Mouse (Mus musculus): ENCODE data around the gene Tekt4. TPM values are rescaled to one million over a fixed set of nuclear protein-coding genes. Genes with fewer than 3 reads are reported as not detected.

The Tekt4 gene
- polyA plus RNA-seq (2012; fragmentation: generic; extraction: Trizol): not detected

DNA sequence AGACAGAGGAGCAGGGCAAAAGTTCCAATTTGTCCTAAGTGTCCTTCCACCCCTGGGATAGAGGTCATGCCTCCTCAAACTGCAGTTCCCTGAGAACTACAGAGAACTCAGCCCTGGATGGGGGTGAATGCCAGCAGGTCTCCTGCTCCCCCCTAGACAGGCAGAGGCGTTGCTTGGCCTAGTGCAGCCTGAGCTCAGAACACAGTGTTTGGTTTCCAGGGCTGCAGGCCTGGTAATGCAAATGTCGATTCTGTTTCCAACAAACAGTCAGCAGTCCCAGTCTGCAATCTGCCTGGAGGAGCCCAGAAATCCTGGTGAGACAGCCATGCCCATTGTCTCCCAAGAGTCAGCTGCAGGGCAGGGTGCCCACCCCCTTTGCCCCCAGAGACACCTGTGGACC, at the start of gene Tekt4:
Gene Tekt4, plus strand, starts transcription at position 344 of the 400 bp plus-strand sequence.
- Histone ChIP-seq H3K36me3 (ENCODE audit: control insufficient read depth, insufficient read depth) (no peaks in the 10 kb centered on the region), H3K79me2 (ENCODE audit: control insufficient read depth, insufficient read depth) (no peaks in the 10 kb centered on the region), H3K27me3 (ENCODE audit: control insufficient read depth, insufficient read depth, insufficient read length) (peaks cover 12% of the 10 kb centered on the region), H3ac (ENCODE audit: control insufficient read depth, insufficient read length) (no peak within 1 kb of the TSS), H3K4me3 (no peak within 1 kb of the TSS), H3K4me2 (ENCODE audit: low read depth) (no peak within 1 kb of the TSS)
- TF ChIP-seq MAX (IDR thresholded peaks at IDR 0.05; ENCODE audit: low read depth) (no peak), SRF (IDR thresholded peaks at IDR 0.05; ENCODE audit: control insufficient read depth, insufficient read length, low read depth) (no peak), CEBPB (IDR thresholded peaks at IDR 0.05; ENCODE audit: insufficient read depth, poor library complexity, severe bottlenecking) (no peak), MYOG (IDR thresholded peaks at IDR 0.05; ENCODE audit: control insufficient read depth in 1 of 3, insufficient read depth in 1 of 3, insufficient read length in 2 of 3, low read depth in 2 of 3) (no peak), MYOD1 (IDR thresholded peaks at IDR 0.05; ENCODE audit: control insufficient read depth in 1 of 3, insufficient read length in 2 of 3, low read depth in 2 of 3) (no peak)

DNA sequence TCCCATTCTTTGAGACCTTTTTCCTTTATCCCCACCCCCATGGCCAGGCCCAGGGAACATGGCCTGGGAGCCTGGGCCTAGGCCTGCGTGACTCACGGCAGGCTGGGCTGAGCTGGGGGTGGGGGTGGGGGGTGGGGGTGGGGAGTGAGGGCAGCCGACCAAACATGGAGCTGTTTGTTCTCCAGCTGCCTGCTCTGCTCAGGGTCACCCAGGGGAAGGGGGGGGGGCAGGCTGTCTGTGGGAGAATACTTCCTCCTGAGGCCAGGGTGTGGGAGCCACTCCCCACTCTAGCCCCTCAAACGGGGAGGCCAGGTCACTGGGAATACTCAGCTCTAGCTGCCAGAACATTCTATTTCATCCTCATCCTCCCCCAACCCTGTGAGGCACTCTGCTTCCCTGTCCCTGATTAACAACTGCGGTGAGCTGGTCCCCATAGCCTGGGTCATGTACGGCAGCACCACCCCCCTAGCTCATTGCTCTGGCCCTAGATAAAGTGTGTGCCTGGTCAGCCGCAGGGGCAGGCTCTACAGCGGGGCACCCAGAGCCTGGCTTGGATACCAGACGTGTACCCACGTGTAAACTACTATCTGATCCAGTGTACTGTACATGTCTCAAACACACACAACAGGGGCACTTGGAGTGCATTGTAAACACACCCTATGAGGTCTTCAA, 49.1 kb upstream of the Tekt4 start:
- H3K4me2 ChIP-seq (ENCODE audit: low read depth): no peak overlapping the region
- H3K27me3 ChIP-seq (ENCODE audit: control insufficient read depth, insufficient read depth, insufficient read length): peaks cover 9% of the 10 kb centered on the region
- H3K4me3 ChIP-seq: no peak overlapping the region
- no peak overlapping the region for H3ac ChIP-seq (ENCODE audit: control insufficient read depth, insufficient read length)
- no peaks in the 10 kb centered on the region for H3K36me3 ChIP-seq (ENCODE audit: control insufficient read depth, insufficient read depth)
- TF ChIP-seq REST (IDR thresholded peaks at IDR 0.05; ENCODE audit: insufficient read depth, insufficient read length): no peak
- TF ChIP-seq CEBPB (IDR thresholded peaks at IDR 0.05; ENCODE audit: insufficient read depth, poor library complexity, severe bottlenecking): no peak
- TF ChIP-seq MYOD1 (IDR thresholded peaks at IDR 0.05; ENCODE audit: control insufficient read depth in 1 of 3, insufficient read length in 2 of 3, low read depth in 2 of 3): no peak
- TF ChIP-seq USF1 (IDR thresholded peaks at IDR 0.05; ENCODE audit: low read depth): no peak
- TF ChIP-seq POLR2A (IDR thresholded peaks at IDR 0.05; ENCODE audit: insufficient read length, low read depth): no peak
- no peak for TF ChIP-seq POLR2AphosphoS2 (IDR thresholded peaks at IDR 0.05; ENCODE audit: insufficient read length, low read depth)
- no peak for TF ChIP-seq MAX (IDR thresholded peaks at IDR 0.05; ENCODE audit: low read depth)
- no peak for TF ChIP-seq TCF3 (IDR thresholded peaks at IDR 0.05; ENCODE audit: insufficient read length, low read depth)
- TF ChIP-seq TCF12 (IDR thresholded peaks at IDR 0.05; ENCODE audit: insufficient read depth, poor library complexity, severe bottlenecking): no peak
- H3K79me2 ChIP-seq (ENCODE audit: control insufficient read depth, insufficient read depth): no peaks in the 10 kb centered on the region

DNA sequence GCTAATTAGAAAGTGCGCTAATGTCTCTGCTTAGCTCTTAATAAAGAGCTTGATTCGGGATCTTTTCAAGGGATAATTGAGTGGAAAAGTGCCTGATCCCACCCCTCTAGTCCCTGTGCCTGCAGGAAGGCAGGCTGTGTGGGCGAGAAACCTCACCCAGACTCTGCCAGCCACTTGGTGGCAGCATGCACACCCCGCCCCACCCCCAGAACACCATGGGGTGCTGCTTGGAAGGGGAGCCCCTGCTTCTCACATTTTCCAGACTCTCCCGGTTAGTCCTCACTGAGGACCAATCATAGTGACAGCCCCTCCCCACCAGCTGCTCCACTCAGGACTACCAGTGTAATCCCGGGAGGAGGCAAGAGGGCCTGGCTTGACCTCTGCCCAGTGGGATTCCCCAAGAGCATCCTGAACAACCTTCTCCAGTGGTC, 48.4 kb upstream of the Tekt4 start:
- Histone ChIP-seq H3ac (ENCODE audit: control insufficient read depth, insufficient read length) (no peak overlapping the region), H3K36me3 (ENCODE audit: control insufficient read depth, insufficient read depth) (no peaks in the 10 kb centered on the region), H3K4me2 (ENCODE audit: low read depth) (no peak overlapping the region), H3K27me3 (ENCODE audit: control insufficient read depth, insufficient read depth, insufficient read length) (peaks cover 9% of the 10 kb centered on the region), H3K79me2 (ENCODE audit: control insufficient read depth, insufficient read depth) (no peaks in the 10 kb centered on the region), H3K4me3 (no peak overlapping the region)
- TF ChIP-seq POLR2A (IDR thresholded peaks at IDR 0.05; ENCODE audit: insufficient read length, low read depth) (no peak), TCF12 (IDR thresholded peaks at IDR 0.05; ENCODE audit: insufficient read depth, poor library complexity, severe bottlenecking) (no peak), USF1 (IDR thresholded peaks at IDR 0.05; ENCODE audit: low read depth) (no peak), MAX (IDR thresholded peaks at IDR 0.05; ENCODE audit: low read depth) (no peak), SRF (IDR thresholded peaks at IDR 0.05; ENCODE audit: control insufficient read depth, insufficient read length, low read depth) (no peak), MYOG (IDR thresholded peaks at IDR 0.05; ENCODE audit: control insufficient read depth in 1 of 3, insufficient read depth in 1 of 3, insufficient read length in 2 of 3, low read depth in 2 of 3) (no peak)

DNA sequence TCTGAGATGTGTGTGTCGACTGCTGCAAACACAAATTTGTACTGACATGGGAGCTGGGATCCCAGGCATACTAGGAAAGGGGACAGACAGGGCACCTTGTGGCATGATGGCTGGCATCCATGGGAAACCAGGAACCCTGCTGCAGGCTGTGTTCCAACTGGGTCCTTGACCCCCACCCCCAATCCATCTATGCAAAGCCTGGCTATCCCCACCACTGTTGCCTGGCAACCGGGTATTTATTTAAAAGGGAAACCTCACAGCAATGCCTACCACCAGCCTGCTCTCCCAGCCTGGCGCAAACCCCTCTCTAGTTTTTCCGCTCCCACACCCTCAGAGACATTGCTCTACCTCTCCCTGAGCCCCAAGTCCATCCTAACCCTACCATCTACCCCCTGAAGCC, 47.1 kb upstream of the Tekt4 start:
- TF ChIP-seq MYOD1 (IDR thresholded peaks at IDR 0.05; ENCODE audit: control insufficient read depth in 1 of 3, insufficient read length in 2 of 3, low read depth in 2 of 3): no peak
- no peak for TF ChIP-seq POLR2A (IDR thresholded peaks at IDR 0.05; ENCODE audit: insufficient read length, low read depth)
- no peak for TF ChIP-seq MAX (IDR thresholded peaks at IDR 0.05; ENCODE audit: low read depth)
- no peak for TF ChIP-seq USF1 (IDR thresholded peaks at IDR 0.05; ENCODE audit: low read depth)

DNA sequence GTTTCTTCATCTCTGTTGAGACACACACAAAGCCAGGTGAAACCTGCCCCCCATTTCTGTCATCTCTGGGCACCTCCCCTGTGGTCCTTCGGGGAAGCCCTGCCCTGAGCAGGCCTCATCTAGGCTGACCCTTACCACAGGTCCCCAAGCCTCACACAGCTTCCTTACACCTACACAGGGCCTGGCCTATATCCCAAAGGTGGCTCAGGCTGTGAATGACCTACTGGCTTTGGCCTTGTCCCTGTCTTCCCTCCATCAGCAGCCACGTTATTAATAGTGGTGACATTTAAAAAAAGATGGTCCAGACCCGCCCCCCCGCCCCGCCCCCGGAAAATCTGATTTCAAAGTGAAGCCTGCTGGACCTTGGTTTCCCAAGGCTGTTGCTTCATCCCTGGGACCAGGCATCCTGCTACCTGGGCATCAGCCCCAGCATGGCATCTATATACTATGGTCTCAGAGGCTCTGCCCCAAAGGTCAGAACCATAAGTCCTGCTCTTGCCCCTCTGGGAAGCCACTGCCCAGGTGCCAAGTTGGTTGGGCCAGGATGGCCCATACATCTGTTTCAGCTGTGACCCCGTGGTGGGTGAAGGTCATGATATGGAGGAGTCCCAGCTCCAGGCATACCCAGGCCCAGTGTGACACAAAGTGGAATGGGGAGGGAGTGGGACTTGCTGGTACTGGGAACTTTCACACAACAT, 46.0 kb upstream of the Tekt4 start:
- no peak for TF ChIP-seq TCF12 (IDR thresholded peaks at IDR 0.05; ENCODE audit: insufficient read depth, poor library complexity, severe bottlenecking)
- no peak for TF ChIP-seq USF1 (IDR thresholded peaks at IDR 0.05; ENCODE audit: low read depth)
- TF ChIP-seq MAX (IDR thresholded peaks at IDR 0.05; ENCODE audit: low read depth): no peak
- TF ChIP-seq SRF (IDR thresholded peaks at IDR 0.05; ENCODE audit: control insufficient read depth, insufficient read length, low read depth): no peak
- no peak for TF ChIP-seq E2F4 (IDR thresholded peaks at IDR 0.05; ENCODE audit: insufficient read depth)
- TF ChIP-seq MYOD1 (IDR thresholded peaks at IDR 0.05; ENCODE audit: control insufficient read depth in 1 of 3, insufficient read length in 2 of 3, low read depth in 2 of 3): no peak
- TF ChIP-seq CEBPB (IDR thresholded peaks at IDR 0.05; ENCODE audit: insufficient read depth, poor library complexity, severe bottlenecking): no peak
- no peaks in the 10 kb centered on the region for H3K79me2 ChIP-seq (ENCODE audit: control insufficient read depth, insufficient read depth)
- no peak overlapping the region for H3ac ChIP-seq (ENCODE audit: control insufficient read depth, insufficient read length)
- peaks cover 2% of the 10 kb centered on the region for H3K27me3 ChIP-seq (ENCODE audit: control insufficient read depth, insufficient read depth, insufficient read length)
- no peaks in the 10 kb centered on the region for H3K36me3 ChIP-seq (ENCODE audit: control insufficient read depth, insufficient read depth)
- H3K4me2 ChIP-seq (ENCODE audit: low read depth): no peak overlapping the region
- no peak overlapping the region for H3K4me3 ChIP-seq

More for the DNA sequence above, 47.1 kb upstream of the Tekt4 start:
- Histone ChIP-seq H3K4me2 (ENCODE audit: low read depth) (no peak overlapping the region), H3K36me3 (ENCODE audit: control insufficient read depth, insufficient read depth) (no peaks in the 10 kb centered on the region), H3K27me3 (ENCODE audit: control insufficient read depth, insufficient read depth, insufficient read length) (peaks cover 6% of the 10 kb centered on the region), H3K4me3 (no peak overlapping the region), H3ac (ENCODE audit: control insufficient read depth, insufficient read length) (no peak overlapping the region), H3K79me2 (ENCODE audit: control insufficient read depth, insufficient read depth) (no peaks in the 10 kb centered on the region)

All from myocyte (in vitro differentiated cells).